Comparison of ENCODE assay signal across 29 mouse cellular contexts in genomic region chr10:127975503-127975902, GRCm38 (mm10). TPM values are rescaled to one million over a fixed set of nuclear protein-coding genes. Genes with fewer than 3 reads are reported as not detected.
A peak's percentile ranks its signal among the peaks of the same experiment; 100 is the strongest.
DNase-seq lines count a peak whose midpoint lies in the region; ATAC-seq lines count a peak whose summit lies in the region.
"Had no signal": no experiment of that assay in that cellular context is flagged by ENCODE, and none has a peak within 500 bp of the region (broad histone marks: within the 10 kb centered on the region; RNA-seq: fewer than 3 reads in every experiment).

No protein-coding gene starts in this region.

- H3K9me3 ChIP-seq in embryonic facial prominence, embryonic 11.5 days (replicated peaks; ENCODE audit: control insufficient read depth, low read length): no peaks in the 10 kb centered on the region
- no peaks in the 10 kb centered on the region for H3K9me3 ChIP-seq in embryonic facial prominence, embryonic 10.5 days
- H3K9me3 ChIP-seq in midbrain, embryonic 10.5 days (replicated peaks): no peaks in the 10 kb centered on the region
- H3K9me3 ChIP-seq in midbrain, embryonic 11.5 days (ENCODE audit: control insufficient read depth, low read length): no peaks in the 10 kb centered on the region
- H3K9me3 ChIP-seq in embryonic facial prominence, embryonic 14.5 days (ENCODE audit: control insufficient read depth, low read length): no peaks in the 10 kb centered on the region; the same call in 1 of the 2 replicates
- no peaks in the 10 kb centered on the region for H3K9me3 ChIP-seq in forebrain, embryonic 11.5 days (ENCODE audit: control insufficient read depth, low read length)
- H3K9me3 ChIP-seq: forebrain, embryonic 15.5 days; hindbrain, embryonic 15.5 days had no signal

- H3K4me1 ChIP-seq in embryonic facial prominence, embryonic 11.5 days (ENCODE audit: control insufficient read depth, insufficient read depth, low read length): peaks cover under 1% of the 10 kb centered on the region; the same call in 1 of the 2 replicates
- peaks cover 16% of the 10 kb centered on the region for H3K4me1 ChIP-seq in embryonic facial prominence, embryonic 10.5 days
- peaks cover 7% of the 10 kb centered on the region for H3K4me1 ChIP-seq in midbrain, embryonic 10.5 days
- no peaks in the 10 kb centered on the region for H3K4me1 ChIP-seq in midbrain, embryonic 11.5 days (ENCODE audit: control insufficient read depth, insufficient read depth, low read length)
- 0 out of 2 replicates have a peak, but pooled peaks cover 2% of the 10 kb centered on the region for H3K4me1 ChIP-seq in embryonic facial prominence, embryonic 14.5 days (ENCODE audit: control insufficient read depth, insufficient read depth, low read length)
- no peaks in the 10 kb centered on the region; the same call in 1 of the 2 replicates for H3K4me1 ChIP-seq in forebrain, embryonic 11.5 days (replicated peaks; ENCODE audit: control insufficient read depth, insufficient read depth, low read length)
- H3K4me1 ChIP-seq: forebrain, embryonic 15.5 days; hindbrain, embryonic 15.5 days had no signal

- peak; percentile 76 for ATAC-seq in embryonic facial prominence, embryonic 11.5 days (replicated peaks; ENCODE audit: insufficient number of reproducible peaks, low FRiP score, low TSS enrichment, low read depth)
- ATAC-seq in midbrain, embryonic 11.5 days (ENCODE audit: low FRiP score): no peak
- peak; percentile 95 for ATAC-seq in embryonic facial prominence, embryonic 14.5 days (ENCODE audit: low read depth)
- no peak for ATAC-seq in forebrain, embryonic 11.5 days (replicated peaks; ENCODE audit: low FRiP score)
- ATAC-seq: activated CD4-positive, CD25-positive, alpha-beta regulatory T cell, adult 4 months; forebrain, embryonic 15.5 days; intestine, postnatal 0 days had no signal

- 30% methylated on average over 1 of the region's 1 CpGs for WGBS in embryonic facial prominence, embryonic 11.5 days
- WGBS in embryonic facial prominence, embryonic 10.5 days: 26% methylated on average over 1 of the region's 1 CpGs
- 6% methylated on average over 1 of the region's 1 CpGs for WGBS in midbrain, embryonic 10.5 days
- WGBS in midbrain, embryonic 11.5 days: 0% methylated on average over 1 of the region's 1 CpGs
- 23% methylated on average over 1 of the region's 1 CpGs for WGBS in embryonic facial prominence, embryonic 14.5 days
- 10% methylated on average over 1 of the region's 1 CpGs for WGBS in forebrain, embryonic 11.5 days

- no peak overlapping the region for H3K27ac ChIP-seq in embryonic facial prominence, embryonic 11.5 days (replicated peaks; ENCODE audit: low read depth, low read length)
- H3K27ac ChIP-seq in embryonic facial prominence, embryonic 10.5 days (replicated peaks): no peak overlapping the region
- 0 out of 2 replicates have a peak overlapping the region, but pooled peaks have one; percentile 49 for H3K27ac ChIP-seq in midbrain, embryonic 10.5 days (replicated peaks)
- H3K27ac ChIP-seq in midbrain, embryonic 11.5 days (ENCODE audit: low read depth, low read length): no peak overlapping the region
- H3K27ac ChIP-seq in embryonic facial prominence, embryonic 14.5 days (replicated peaks; ENCODE audit: low read depth, low read length): no peak overlapping the region
- H3K27ac ChIP-seq in forebrain, embryonic 11.5 days (ENCODE audit: low read depth, low read length): no peak overlapping the region
- H3K27ac ChIP-seq: forebrain, embryonic 15.5 days; hindbrain, embryonic 15.5 days had no signal

- DNase-seq in embryonic facial prominence, embryonic 11.5 days (ENCODE audit: low spot score): peak; percentile 41
- no peak for DNase-seq in embryonic facial prominence, embryonic 10.5 days (ENCODE audit: low spot score)
- DNase-seq in midbrain, embryonic 10.5 days (ENCODE audit: low spot score): no peak
- DNase-seq in midbrain, embryonic 11.5 days (ENCODE audit: low spot score, missing footprints): no peak
- peak; percentile 78 for DNase-seq in embryonic facial prominence, embryonic 14.5 days (ENCODE audit: low spot score)
- DNase-seq in retina, postnatal 7 days (ENCODE audit: low read depth, low spot score): peak; percentile 29
- DNase-seq in forebrain, embryonic 11.5 days (ENCODE audit: low spot score): no peak
- no peak for DNase-seq in gastrocnemius, postnatal 14 days
- DNase-seq: adrenal gland, adult 8-10 months; adrenal gland, postnatal 25 days; cerebellum, adult 18-20 months; cerebellum, adult 9-10 months; cerebellum, postnatal 14 days; gastrocnemius, postnatal 36 days had no signal

- intact Hi-C loops in gastrocnemius, postnatal 14 days (cut with DNase I; ENCODE audit: low total_unique reads): no loop called here

- no peak overlapping the region for H3K4me3 ChIP-seq in embryonic facial prominence, embryonic 11.5 days (ENCODE audit: low read depth, low read length)
- no peak overlapping the region for H3K4me3 ChIP-seq in embryonic facial prominence, embryonic 10.5 days
- no peak overlapping the region for H3K4me3 ChIP-seq in midbrain, embryonic 10.5 days
- no peak overlapping the region for H3K4me3 ChIP-seq in midbrain, embryonic 11.5 days (ENCODE audit: low read depth, low read length)
- no peak overlapping the region for H3K4me3 ChIP-seq in embryonic facial prominence, embryonic 14.5 days (ENCODE audit: low read depth, low read length)
- no peak overlapping the region for H3K4me3 ChIP-seq in forebrain, embryonic 11.5 days (ENCODE audit: low read depth, low read length)
- H3K4me3 ChIP-seq: forebrain, embryonic 10.5 days; forebrain, embryonic 15.5 days; hindbrain, embryonic 15.5 days had no signal

- no peaks in the 10 kb centered on the region for H3K36me3 ChIP-seq in embryonic facial prominence, embryonic 11.5 days (replicated peaks; ENCODE audit: control insufficient read depth, insufficient read depth, low read depth, low read length)
- H3K36me3 ChIP-seq in embryonic facial prominence, embryonic 10.5 days (replicated peaks): no peaks in the 10 kb centered on the region
- no peaks in the 10 kb centered on the region for H3K36me3 ChIP-seq in midbrain, embryonic 10.5 days
- no peaks in the 10 kb centered on the region for H3K36me3 ChIP-seq in midbrain, embryonic 11.5 days (ENCODE audit: control insufficient read depth, insufficient read depth, low read length)
- H3K36me3 ChIP-seq in embryonic facial prominence, embryonic 14.5 days (ENCODE audit: control insufficient read depth, insufficient read depth, low read length): no peaks in the 10 kb centered on the region
- no peaks in the 10 kb centered on the region for H3K36me3 ChIP-seq in forebrain, embryonic 11.5 days (ENCODE audit: control insufficient read depth, insufficient read depth, low read length)
- H3K36me3 ChIP-seq: forebrain, embryonic 10.5 days; forebrain, embryonic 15.5 days; hindbrain, embryonic 15.5 days had no signal

- no peak overlapping the region for H3K4me2 ChIP-seq in embryonic facial prominence, embryonic 11.5 days (ENCODE audit: low read depth, low read length)
- no peak overlapping the region for H3K4me2 ChIP-seq in midbrain, embryonic 11.5 days
- no peak overlapping the region for H3K4me2 ChIP-seq in embryonic facial prominence, embryonic 14.5 days (ENCODE audit: low read depth, low read length)
- H3K4me2 ChIP-seq in forebrain, embryonic 11.5 days (ENCODE audit: low read depth, low read length, severe bottlenecking): no peak overlapping the region
- H3K4me2 ChIP-seq: forebrain, embryonic 15.5 days; heart, embryonic 11.5 days; hindbrain, embryonic 15.5 days had no signal

- no peaks in the 10 kb centered on the region for H3K27me3 ChIP-seq in embryonic facial prominence, embryonic 11.5 days (ENCODE audit: control insufficient read depth, insufficient read depth, low read length)
- no peaks in the 10 kb centered on the region for H3K27me3 ChIP-seq in embryonic facial prominence, embryonic 10.5 days (replicated peaks; ENCODE audit: low read depth, poor library complexity, severe bottlenecking)
- no peaks in the 10 kb centered on the region for H3K27me3 ChIP-seq in midbrain, embryonic 10.5 days (ENCODE audit: low read depth, poor library complexity, severe bottlenecking)
- H3K27me3 ChIP-seq in midbrain, embryonic 11.5 days (ENCODE audit: control insufficient read depth, insufficient read depth, low read length): no peaks in the 10 kb centered on the region
- no peaks in the 10 kb centered on the region for H3K27me3 ChIP-seq in embryonic facial prominence, embryonic 14.5 days (replicated peaks; ENCODE audit: control insufficient read depth, insufficient read depth, low read length)
- H3K27me3 ChIP-seq in forebrain, embryonic 11.5 days (ENCODE audit: control insufficient read depth, insufficient read depth, low read length): no peaks in the 10 kb centered on the region
- H3K27me3 ChIP-seq: forebrain, embryonic 15.5 days; hindbrain, embryonic 15.5 days had no signal

- H3K9ac ChIP-seq in embryonic facial prominence, embryonic 11.5 days (replicated peaks; ENCODE audit: low read length): no peak overlapping the region
- H3K9ac ChIP-seq in midbrain, embryonic 11.5 days (ENCODE audit: low read length): no peak overlapping the region
- no peak overlapping the region for H3K9ac ChIP-seq in embryonic facial prominence, embryonic 14.5 days (ENCODE audit: low read depth, low read length)
- no peak overlapping the region for H3K9ac ChIP-seq in forebrain, embryonic 11.5 days (ENCODE audit: low read length)
- H3K9ac ChIP-seq: forebrain, embryonic 15.5 days; hindbrain, embryonic 15.5 days had no signal

RNA-seq across cellular contexts. Expression of gene Hsd17b6, which starts 31.9 kb away (rescaled TPM):
- not detected in 2 replicates for polyA plus RNA-seq in embryonic facial prominence, embryonic 11.5 days (2014; fragmentation: Nextera tagmentation; extraction: Ambion mirVana)
- polyA plus RNA-seq in embryonic facial prominence, embryonic 10.5 days (2016; fragmentation: Nextera tagmentation; extraction: Ambion mirVana): not detected in 2 replicates
- not detected in 2 replicates for polyA plus RNA-seq in midbrain, embryonic 10.5 days (2016; fragmentation: Nextera tagmentation; extraction: Ambion mirVana)
- not detected in 2 replicates for polyA plus RNA-seq in midbrain, embryonic 11.5 days (2014; fragmentation: Nextera tagmentation; extraction: Ambion mirVana)
- 0.75 TPM in 1 of 2 replicates, not detected in the other for polyA plus RNA-seq in embryonic facial prominence, embryonic 14.5 days (2014; fragmentation: Nextera tagmentation; extraction: Ambion mirVana)
- polyA plus RNA-seq in forebrain, embryonic 11.5 days (2014; fragmentation: Nextera tagmentation; extraction: Ambion mirVana): not detected in 2 replicates
- not detected for total RNA-seq in gastrocnemius, postnatal 14 days (2021)
- total RNA-seq: adrenal gland, postnatal 25 days; gastrocnemius, adult 8-10 months; gastrocnemius, postnatal 36 days; granulocyte monocyte progenitor cell, adult 5-6 weeks; heart, adult 8-10 months; heart, postnatal 25 days had no signal
- polyA plus RNA-seq: activated CD4-positive, CD25-positive, alpha-beta regulatory T cell, adult 4 months; brain, embryonic 14.5 days; forebrain, embryonic 10.5 days; forebrain, embryonic 15.5 days; heart, embryonic 11.5 days; heart, embryonic 14.5 days; heart, postnatal 0 days; hindbrain, embryonic 11.5 days; hindbrain, embryonic 15.5 days; intestine, embryonic 14.5 days had no signal

RNA-seq across cellular contexts. Expression of gene Prim1, which starts 39.5 kb away (rescaled TPM):
- 121 and 132 TPM in 2 replicates for polyA plus RNA-seq in embryonic facial prominence, embryonic 11.5 days (2014; fragmentation: Nextera tagmentation; extraction: Ambion mirVana)
- polyA plus RNA-seq in embryonic facial prominence, embryonic 10.5 days (2016; fragmentation: Nextera tagmentation; extraction: Ambion mirVana): 106 and 111 TPM in 2 replicates
- 105 and 114 TPM in 2 replicates for polyA plus RNA-seq in midbrain, embryonic 10.5 days (2016; fragmentation: Nextera tagmentation; extraction: Ambion mirVana)
- polyA plus RNA-seq in midbrain, embryonic 11.5 days (2014; fragmentation: Nextera tagmentation; extraction: Ambion mirVana): 106 and 107 TPM in 2 replicates
- polyA plus RNA-seq in embryonic facial prominence, embryonic 14.5 days (2014; fragmentation: Nextera tagmentation; extraction: Ambion mirVana): 61.6 and 69.4 TPM in 2 replicates
- polyA plus RNA-seq in forebrain, embryonic 11.5 days (2014; fragmentation: Nextera tagmentation; extraction: Ambion mirVana): 124 and 127 TPM in 2 replicates
- total RNA-seq in gastrocnemius, postnatal 14 days (2021): 1 to 10 TPM; 2.1 to 2.7 TPM

RNA-seq across cellular contexts. Expression of gene Naca, which starts 59.9 kb away (rescaled TPM):
- 1,020 and 1,060 TPM in 2 replicates for polyA plus RNA-seq in embryonic facial prominence, embryonic 11.5 days (2014; fragmentation: Nextera tagmentation; extraction: Ambion mirVana)
- 907 and 927 TPM in 2 replicates for polyA plus RNA-seq in embryonic facial prominence, embryonic 10.5 days (2016; fragmentation: Nextera tagmentation; extraction: Ambion mirVana)
- 814 and 925 TPM in 2 replicates for polyA plus RNA-seq in midbrain, embryonic 10.5 days (2016; fragmentation: Nextera tagmentation; extraction: Ambion mirVana)
- polyA plus RNA-seq in midbrain, embryonic 11.5 days (2014; fragmentation: Nextera tagmentation; extraction: Ambion mirVana): 915 and 936 TPM in 2 replicates
- 847 and 859 TPM in 2 replicates for polyA plus RNA-seq in embryonic facial prominence, embryonic 14.5 days (2014; fragmentation: Nextera tagmentation; extraction: Ambion mirVana)
- 855 and 939 TPM in 2 replicates for polyA plus RNA-seq in forebrain, embryonic 11.5 days (2014; fragmentation: Nextera tagmentation; extraction: Ambion mirVana)
- 100 to 1,000 TPM; 402 to 437 TPM for total RNA-seq in gastrocnemius, postnatal 14 days (2021)

Comparison
In these comparisons a context has a peak if more than half of its experiments do, and no peak if none do; other contexts are left out.
1. DNase-seq: peak in embryonic facial prominence, embryonic 11.5 days (single experiment), embryonic facial prominence, embryonic 14.5 days (single experiment) and retina, postnatal 7 days (single experiment); none in embryonic facial prominence, embryonic 10.5 days (single experiment), midbrain, embryonic 10.5 days (single experiment), midbrain, embryonic 11.5 days (single experiment), forebrain, embryonic 11.5 days (single experiment) and gastrocnemius, postnatal 14 days (single experiment).
2. ATAC-seq: peak in embryonic facial prominence, embryonic 11.5 days (single experiment) and embryonic facial prominence, embryonic 14.5 days (single experiment); none in midbrain, embryonic 11.5 days (single experiment) and forebrain, embryonic 11.5 days (single experiment).